ENCODE assay signal across 23 mouse cellular contexts in genomic region chr6:52883773-52884172, GRCm38 (mm10).
"Had no signal": no experiment of that assay in that cellular context is flagged by ENCODE, and none has a peak within 500 bp of the region (broad histone marks: within the 10 kb centered on the region; RNA-seq: fewer than 3 reads in every experiment).

No protein-coding gene starts in this region.

- H3K4me1 ChIP-seq: heart, embryonic 12.5 days; hindbrain, embryonic 10.5 days; intestine, embryonic 15.5 days had no signal

- H3K9me3 ChIP-seq: hindbrain, embryonic 12.5 days; intestine, embryonic 15.5 days; limb, embryonic 10.5 days had no signal

- H3K4me2 ChIP-seq: heart, embryonic 12.5 days; hindbrain, embryonic 12.5 days; hindbrain, embryonic 14.5 days; intestine, embryonic 15.5 days; limb, embryonic 12.5 days had no signal

- ATAC-seq: hindbrain, embryonic 16.5 days; inflammation-experienced regulatory T-cells, adult 6 months; intestine, embryonic 15.5 days; intestine, postnatal 0 days had no signal

- H3K9ac ChIP-seq: heart, embryonic 12.5 days; hindbrain, embryonic 12.5 days; hindbrain, embryonic 14.5 days; intestine, embryonic 15.5 days; limb, embryonic 12.5 days had no signal

- H3K27ac ChIP-seq: gastrocnemius, adult 2 months; heart, adult 2 months; hindbrain, embryonic 10.5 days; hindbrain, embryonic 12.5 days; hindbrain, embryonic 14.5 days; intestine, embryonic 15.5 days; layer of hippocampus, adult 2 months; left cerebral cortex, adult 2 months; limb, embryonic 12.5 days had no signal

- H3K27me3 ChIP-seq: heart, embryonic 12.5 days; hindbrain, embryonic 12.5 days; intestine, embryonic 15.5 days; limb, embryonic 12.5 days had no signal

- H3K4me3 ChIP-seq: gastrocnemius, adult 2 months; heart, adult 2 months; heart, embryonic 12.5 days; hindbrain, embryonic 10.5 days; hindbrain, embryonic 12.5 days; intestine, embryonic 15.5 days; layer of hippocampus, adult 2 months; left cerebral cortex, adult 2 months; limb, embryonic 10.5 days; limb, embryonic 12.5 days had no signal

- DNase-seq: gastrocnemius, adult 2 months; gastrocnemius, postnatal 10 days; gastrocnemius, postnatal 25 days; heart, adult 2 months; heart, postnatal 10 days; heart, postnatal 4 days; kidney, adult 18-20 months; kidney, adult 8-10 months; kidney, postnatal 10 days; kidney, postnatal 25 days; kidney, postnatal 4 days had no signal

- H3K36me3 ChIP-seq: hindbrain, embryonic 10.5 days; hindbrain, embryonic 12.5 days; intestine, embryonic 15.5 days; limb, embryonic 10.5 days; limb, embryonic 12.5 days had no signal
